Mouse (Mus musculus) heart, embryonic 12.5 days (tissue): ENCODE measurements around the gene Pigk. TPM values are rescaled to one million over a fixed set of nuclear protein-coding genes. Genes with fewer than 3 reads are reported as not detected.

ENCODE experiments used
- ATAC-seq: fragments of 200-750 bp; cut with Nextera tagmentation; 2 replicates; pipeline ENCODE4 v1.8.0; 2017; ENCODE audit warnings: moderate TSS enrichment, moderate library complexity; ENCODE audit not compliant: insufficient number of reproducible peaks, low FRiP score
- H3K27ac ChIP-seq: fragments of 300-500 bp; sonication (generic); 2 replicates; pipeline ENCODE4 v1.5.1; 2016; ENCODE audit warnings: mild to moderate bottlenecking, moderate library complexity; ENCODE audit not compliant: poor library complexity, severe bottlenecking
- H3K27me3 ChIP-seq: fragments of 300-500 bp; sonication (generic); replicated peaks from 2 replicates; pipeline ENCODE4 v1.6.1; 2016; ENCODE audit warnings: mild to moderate bottlenecking, moderate library complexity
- H3K36me3 ChIP-seq: fragments of 300-500 bp; sonication (generic); 2 replicates; pipeline ENCODE4 v1.6.1; 2016; ENCODE audit warnings: mild to moderate bottlenecking, moderate library complexity
- H3K4me1 ChIP-seq: fragments of 300-500 bp; sonication (generic); replicated peaks from 2 replicates; pipeline ENCODE4 v1.6.1; 2016; ENCODE audit warnings: mild to moderate bottlenecking
- H3K4me2 ChIP-seq: fragments of 300-500 bp; sonication (generic); 2 replicates; pipeline ENCODE4 v1.6.1; 2016; ENCODE audit warnings: mild to moderate bottlenecking, moderate library complexity
- H3K4me3 ChIP-seq: fragments of 300-500 bp; sonication (generic); 2 replicates; pipeline ENCODE4 v1.5.1; 2016; ENCODE audit warnings: mild to moderate bottlenecking
- H3K9ac ChIP-seq: fragments of 300-500 bp; sonication (generic); 2 replicates; pipeline ENCODE4 v1.6.1; 2016; ENCODE audit warnings: mild to moderate bottlenecking, moderate library complexity
- H3K9me3 ChIP-seq: fragments of 300-500 bp; sonication (generic); replicated peaks from 2 replicates; pipeline ENCODE4 v1.6.1; 2016; ENCODE audit warnings: mild to moderate bottlenecking, moderate library complexity
- WGBS: fragments of 180-500 bp; shearing (Covaris S2); methylation state at CpG from one replicate; pipeline ENCODE4 v1.1.7; 2016; 5-methylcytosine and 5-hydroxymethylcytosine counted together
- polyA plus RNA-seq: library from polyadenylated mRNA; unstranded; fragments of >200 nt; fragmentation: Nextera tagmentation; extraction: Ambion mirVana; gene quantifications from 2 replicates; pipeline ENCODE4 v1.2.1, GENCODE M21; 2016

Gene Pigk
- polyA plus RNA-seq, 1 experiment from 2014 or later = 41.7 TPM

GRCm38 (mm10) chr3:152942985-152943384, 229.1 kb downstream of the Pigk start:
- Histone ChIP-seq H3K36me3 (no peaks in the 10 kb centered on the region), H3K9ac (no peak overlapping the region), H3K9me3 (no peaks in the 10 kb centered on the region), H3K27ac (no peak overlapping the region), H3K4me2 (no peak overlapping the region), H3K27me3 (no peaks in the 10 kb centered on the region), H3K4me1 (no peaks in the 10 kb centered on the region), H3K4me3 (no peak overlapping the region)
- no peak for ATAC-seq
- WGBS = 74% methylated on average over 11 of the region's 11 CpGs

- no peak for ATAC-seq
- Histone ChIP-seq H3K9me3 (no peaks in the 10 kb centered on the region), H3K4me2 (no peak overlapping the region), H3K27ac (no peak overlapping the region), H3K27me3 (no peaks in the 10 kb centered on the region), H3K4me3 (no peak overlapping the region), H3K9ac (no peak overlapping the region), H3K4me1 (no peaks in the 10 kb centered on the region), H3K36me3 (no peaks in the 10 kb centered on the region)
- WGBS = 87% methylated on average over 3 of the region's 3 CpGs
Measured at GRCm38 (mm10) chr3:152944766-152945165, 230.9 kb downstream of the Pigk start.

- WGBS = 83% methylated on average over 11 of the region's 11 CpGs
- no peak for ATAC-seq
- Histone ChIP-seq H3K4me1 (no peaks in the 10 kb centered on the region), H3K9ac (no peak overlapping the region), H3K9me3 (peaks cover 7% of the 10 kb centered on the region; the same call in 1 of the 2 replicates), H3K4me2 (no peak overlapping the region), H3K27ac (no peak overlapping the region), H3K36me3 (no peaks in the 10 kb centered on the region), H3K4me3 (no peak overlapping the region), H3K27me3 (no peaks in the 10 kb centered on the region)
Measured at GRCm38 (mm10) chr3:152947031-152947640, 233.2 kb downstream of the Pigk start.

- no peak for ATAC-seq
- no peak overlapping the region for H3K27ac ChIP-seq
Measured at GRCm38 (mm10) chr3:152948556-152948955, 234.7 kb downstream of the Pigk start.

GRCm38 (mm10) chr3:152949233-152949777, 235.4 kb downstream of the Pigk start:
- WGBS = 87% methylated on average over 15 of the region's 15 CpGs
- H3K27ac ChIP-seq = no peak overlapping the region
- ATAC-seq = no peak

More at GRCm38 (mm10) chr3:152948556-152948955, 234.7 kb downstream of the Pigk start:
- H3K4me2 ChIP-seq = no peak overlapping the region
- no peaks in the 10 kb centered on the region for H3K36me3 ChIP-seq
- H3K9me3 ChIP-seq = peaks cover 7% of the 10 kb centered on the region; the same call in 1 of the 2 replicates
- 76% methylated on average over 7 of the region's 7 CpGs for WGBS
- no peak overlapping the region for H3K9ac ChIP-seq
- H3K4me3 ChIP-seq = no peak overlapping the region
- no peaks in the 10 kb centered on the region for H3K27me3 ChIP-seq
- no peaks in the 10 kb centered on the region for H3K4me1 ChIP-seq

GRCm38 (mm10) chr3:152950299-152950698, 236.4 kb downstream of the Pigk start:
- no peaks in the 10 kb centered on the region for H3K27me3 ChIP-seq
- WGBS = 75% methylated on average over 5 of the region's 5 CpGs
- H3K4me3 ChIP-seq = no peak overlapping the region
- no peak overlapping the region for H3K4me2 ChIP-seq
- H3K36me3 ChIP-seq = no peaks in the 10 kb centered on the region
- peaks cover 7% of the 10 kb centered on the region; the same call in 1 of the 2 replicates for H3K9me3 ChIP-seq
- no peak overlapping the region for H3K9ac ChIP-seq
- no peak overlapping the region for H3K27ac ChIP-seq
- ATAC-seq = no peak
- H3K4me1 ChIP-seq = no peaks in the 10 kb centered on the region

More at GRCm38 (mm10) chr3:152949233-152949777, 235.4 kb downstream of the Pigk start:
- Histone ChIP-seq H3K9ac (no peak overlapping the region), H3K4me3 (no peak overlapping the region), H3K4me1 (no peaks in the 10 kb centered on the region), H3K27me3 (no peaks in the 10 kb centered on the region), H3K9me3 (peaks cover 7% of the 10 kb centered on the region; the same call in 1 of the 2 replicates), H3K36me3 (no peaks in the 10 kb centered on the region), H3K4me2 (no peak overlapping the region)

GRCm38 (mm10) chr3:152950914-152951313, 237.0 kb downstream of the Pigk start:
- Histone ChIP-seq H3K9me3 (peaks cover 7% of the 10 kb centered on the region; the same call in 1 of the 2 replicates), H3K4me3 (no peak overlapping the region), H3K9ac (no peak overlapping the region), H3K4me2 (no peak overlapping the region), H3K27me3 (no peaks in the 10 kb centered on the region), H3K4me1 (no peaks in the 10 kb centered on the region), H3K36me3 (no peaks in the 10 kb centered on the region), H3K27ac (no peak overlapping the region)
- no peak for ATAC-seq
- WGBS = 85% methylated on average over 9 of the region's 9 CpGs

GRCm38 (mm10) chr3:152951634-152952545, 238.0 kb downstream of the Pigk start:
- Histone ChIP-seq H3K9ac (no peak overlapping the region), H3K27me3 (no peaks in the 10 kb centered on the region), H3K9me3 (peaks cover 7% of the 10 kb centered on the region; the same call in 1 of the 2 replicates), H3K27ac (no peak overlapping the region), H3K4me2 (no peak overlapping the region), H3K36me3 (no peaks in the 10 kb centered on the region), H3K4me3 (no peak overlapping the region), H3K4me1 (no peaks in the 10 kb centered on the region)
- WGBS = 61% methylated on average over 11 of the region's 11 CpGs
- ATAC-seq = no peak

- Histone ChIP-seq H3K9me3 (peaks cover 5% of the 10 kb centered on the region), H3K27ac (no peak overlapping the region), H3K4me3 (no peak overlapping the region), H3K27me3 (no peaks in the 10 kb centered on the region), H3K36me3 (no peaks in the 10 kb centered on the region), H3K9ac (no peak overlapping the region), H3K4me2 (no peak overlapping the region), H3K4me1 (no peaks in the 10 kb centered on the region)
- ATAC-seq = no peak
- 53% methylated on average over 5 of the region's 5 CpGs for WGBS
Measured at GRCm38 (mm10) chr3:152956038-152956437, 242.1 kb downstream of the Pigk start.

- ATAC-seq = no peak
- WGBS = 75% methylated on average over 4 of the region's 4 CpGs
Measured at GRCm38 (mm10) chr3:152956771-152957170, 242.9 kb downstream of the Pigk start.

More at GRCm38 (mm10) chr3:152956771-152957170, 242.9 kb downstream of the Pigk start:
- Histone ChIP-seq H3K27me3 (no peaks in the 10 kb centered on the region), H3K36me3 (no peaks in the 10 kb centered on the region), H3K27ac (no peak overlapping the region), H3K9ac (no peak overlapping the region), H3K9me3 (peaks cover 4% of the 10 kb centered on the region), H3K4me1 (no peaks in the 10 kb centered on the region), H3K4me3 (no peak overlapping the region), H3K4me2 (no peak overlapping the region)
